In the genomic region with DNA sequence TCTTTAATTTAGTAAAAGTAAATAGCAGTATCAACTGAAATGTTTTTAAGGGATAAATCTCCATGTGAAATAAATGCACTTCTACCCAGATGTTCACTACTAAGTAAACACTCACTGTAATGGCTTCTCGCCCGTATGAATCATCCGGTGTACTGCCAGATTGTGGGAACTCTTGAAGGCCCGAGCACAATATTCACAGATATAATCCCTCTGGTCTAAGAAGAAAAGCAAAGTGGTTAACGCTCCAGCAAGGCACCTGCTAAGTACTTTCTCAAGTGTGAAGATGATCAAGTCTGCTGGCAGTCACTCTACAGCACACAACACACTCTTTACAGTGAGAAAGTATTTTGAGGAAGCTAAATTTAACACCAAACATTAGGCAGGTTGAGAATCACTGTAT, we compare ENCODE assay signal across 18 mouse cellular contexts. TPM values are rescaled to one million over a fixed set of nuclear protein-coding genes. Genes with fewer than 3 reads are reported as not detected.
DNase-seq lines count a peak whose midpoint lies in the region; ATAC-seq and TF ChIP-seq lines count a peak whose summit lies in the region.
"Had no signal": no experiment of that assay in that cellular context is flagged by ENCODE, and none has a peak within 500 bp of the region (broad histone marks: within the 10 kb centered on the region; RNA-seq: fewer than 3 reads in every experiment).

No protein-coding gene starts in this region.

- intact Hi-C loops in heart, postnatal 14 days (cut with DNase I) = no loop called here

- no peaks in the 10 kb centered on the region for H3K27me3 ChIP-seq in liver, adult 2 months (ENCODE audit: control insufficient read depth, insufficient read depth, low read length)
- H3K27me3 ChIP-seq in forebrain, embryonic 13.5 days = no peaks in the 10 kb centered on the region

- H3K4me3 ChIP-seq in liver, adult 2 months (ENCODE audit: insufficient read depth, low read depth, low read length) = no peak overlapping the region
- no peak overlapping the region for H3K4me3 ChIP-seq in forebrain, embryonic 13.5 days
- H3K4me3 ChIP-seq: erythroblast, embryonic 14.5 days; hindbrain, embryonic 10.5 days; midbrain, embryonic 10.5 days had no signal

- TF ChIP-seq POLR2A in liver, adult 2 months (IDR thresholded peaks at IDR 0.05; ENCODE audit: extremely low read depth, insufficient read depth, low read length) = 0 out of 2 replicates have a peak, but pooled peaks have one; percentile 4

- peak; percentile 45 for DNase-seq in adrenal gland, adult 2 months
- no peak for DNase-seq in adrenal gland, adult 8-10 months
- DNase-seq in liver, adult 2 months (ENCODE audit: extremely low read depth, low read depth, low spot score) = no peak
- DNase-seq in liver = no peak
- DNase-seq in adipocyte (ENCODE audit: low spot score) = peak; percentile 96
- peak; percentile 44 to 49 for DNase-seq in heart, postnatal 14 days
- no peak for DNase-seq in kidney, postnatal 4 days
- DNase-seq: cerebellum, adult 18-20 months; embryo, embryonic 11 days; kidney, postnatal 25 days; liver, postnatal 0 days; right cerebral cortex, postnatal 14 days; thymus, postnatal 25 days had no signal

- peaks cover 53% of the 10 kb centered on the region for H3K36me3 ChIP-seq in liver, adult 2 months (ENCODE audit: control insufficient read depth, insufficient read depth, low read length)
- peaks cover 57% of the 10 kb centered on the region for H3K36me3 ChIP-seq in forebrain, embryonic 13.5 days (ENCODE audit: poor library complexity, severe bottlenecking)

- no peaks in the 10 kb centered on the region for H3K4me1 ChIP-seq in liver, adult 2 months (ENCODE audit: control insufficient read depth, insufficient read depth, low read length)
- peaks cover 5% of the 10 kb centered on the region; the same call in 1 of the 2 replicates for H3K4me1 ChIP-seq in forebrain, embryonic 13.5 days
- H3K4me1 ChIP-seq: hindbrain, embryonic 10.5 days; midbrain, embryonic 10.5 days had no signal

- no peak for ATAC-seq in forebrain, embryonic 13.5 days
- ATAC-seq: intestine, postnatal 0 days; liver, postnatal 0 days had no signal

- H3K4me2 ChIP-seq in forebrain, embryonic 13.5 days = no peak overlapping the region

- H3K79me2 ChIP-seq in liver, adult 2 months (ENCODE audit: control insufficient read depth, insufficient read depth, low read length) = no peaks in the 10 kb centered on the region

- no peak overlapping the region for H3K27ac ChIP-seq in liver, adult 2 months (replicated peaks; ENCODE audit: insufficient read depth, low read depth, low read length)
- no peak overlapping the region for H3K27ac ChIP-seq in forebrain, embryonic 13.5 days
- H3K27ac ChIP-seq: hindbrain, embryonic 10.5 days; midbrain, embryonic 10.5 days had no signal

- WGBS in liver, adult 2 months = 66% methylated on average over 5 of the region's 5 CpGs
- 87% methylated on average over 5 of the region's 5 CpGs for WGBS in forebrain, embryonic 13.5 days

- H3K9me3 ChIP-seq in forebrain, embryonic 13.5 days (replicated peaks) = no peaks in the 10 kb centered on the region
- H3K9me3 ChIP-seq: hindbrain, embryonic 10.5 days; midbrain, embryonic 10.5 days had no signal

- no peak for TF ChIP-seq CTCF in liver, adult 2 months (IDR thresholded peaks at IDR 0.05; ENCODE audit: low read depth, low read length)

- no peak overlapping the region for H3K9ac ChIP-seq in liver, adult 2 months (ENCODE audit: low read depth, low read length)
- no peak overlapping the region for H3K9ac ChIP-seq in forebrain, embryonic 13.5 days
- H3K9ac ChIP-seq: liver, postnatal 0 days had no signal

RNA-seq across cellular contexts. Expression of gene Cntf, which starts 5.5 kb away (rescaled TPM):
- total RNA-seq in adrenal gland, adult 2 months (2021) = 1 to 10 TPM; 2.4 to 2.6 TPM
- polyA plus RNA-seq in adrenal gland, adult 2 months (2012; rRNA removed) = not detected in 2 replicates
- total RNA-seq in adrenal gland, adult 8-10 months (2022) = 1 to 10 TPM; 1.1 to 3.6 (median 2.3) TPM
- total RNA-seq in liver, adult 2 months (2014; rRNA removed) = 1.4 and 3.0 TPM in 2 replicates
- polyA plus RNA-seq in liver, adult 2 months (2012; rRNA removed) = 0.66 TPM in 2 replicates
- total RNA-seq in heart, postnatal 14 days (2021) = 1 to 10 TPM; 1.6 to 2.0 TPM
- 1.9 and 2.3 TPM in 2 replicates for polyA plus RNA-seq in forebrain, embryonic 13.5 days (2015; fragmentation: Nextera tagmentation; extraction: Ambion mirVana)

RNA-seq across cellular contexts. Expression of gene Zfp91, which starts 25.0 kb away (rescaled TPM):
- total RNA-seq in adrenal gland, adult 2 months (2021) = 10 to 100 TPM; 75.0 to 81.0 TPM
- 11.5 and 13.2 TPM in 2 replicates for polyA plus RNA-seq in adrenal gland, adult 2 months (2012; rRNA removed)
- 10 to 100 TPM; 70.3 to 80.8 (median 71.4) TPM for total RNA-seq in adrenal gland, adult 8-10 months (2022)
- total RNA-seq in liver, adult 2 months (2014; rRNA removed) = 35.2 and 38.7 TPM in 2 replicates
- 11.8 and 12.3 TPM in 2 replicates for polyA plus RNA-seq in liver, adult 2 months (2012; rRNA removed)
- 10 to 100 TPM; 69.4 to 70.8 TPM for total RNA-seq in heart, postnatal 14 days (2021)
- polyA plus RNA-seq in forebrain, embryonic 13.5 days (2015; fragmentation: Nextera tagmentation; extraction: Ambion mirVana) = 16.3 and 16.8 TPM in 2 replicates

RNA-seq across cellular contexts. Expression of gene Lpxn, which starts 25.1 kb away (rescaled TPM):
- 1 to 10 TPM; 2.2 to 2.6 TPM for total RNA-seq in adrenal gland, adult 2 months (2021)
- 1.3 and 1.9 TPM in 2 replicates for polyA plus RNA-seq in adrenal gland, adult 2 months (2012; rRNA removed)
- 1 to 10 TPM; 2.1 to 5.8 (median 3.9) TPM for total RNA-seq in adrenal gland, adult 8-10 months (2022)
- total RNA-seq in liver, adult 2 months (2014; rRNA removed) = 2.6 and 4.4 TPM in 2 replicates
- 0.92 and 1.2 TPM in 2 replicates for polyA plus RNA-seq in liver, adult 2 months (2012; rRNA removed)
- total RNA-seq in heart, postnatal 14 days (2021) = 1 to 10 TPM; 1.1 to 1.3 TPM
- 0.74 and 0.94 TPM in 2 replicates for polyA plus RNA-seq in forebrain, embryonic 13.5 days (2015; fragmentation: Nextera tagmentation; extraction: Ambion mirVana)

Comparison
In these comparisons a context has a peak if more than half of its experiments do, and no peak if none do; other contexts are left out.
1. DNase-seq: peak in adrenal gland, adult 2 months (single experiment), adipocyte (single experiment) and heart, postnatal 14 days (2 of 2); none in adrenal gland, adult 8-10 months (single experiment), liver, adult 2 months (single experiment), liver (single experiment) and kidney, postnatal 4 days (0 of 2).